Mouse (Mus musculus): ENCODE measurements around the gene Cep83. TPM values are rescaled to one million over a fixed set of nuclear protein-coding genes. Genes with fewer than 3 reads are reported as not detected.
"Not testable (repeated sequence)": the region's sequence is repeated elsewhere in the genome, so short reads cannot be mapped to it uniquely, and the experiment has no call there.

The Cep83 gene
- polyA plus RNA-seq (2012; rRNA removed) = 32.4 and 33.4 TPM in 2 replicates

GRCm38 (mm10) chr10:94688420-94689175 is at the start of gene Cep83:
Gene Cep83, plus strand, starts transcription at chr10:94688654.
- DNase-seq (ENCODE audit: extremely low spot score in 1 of 2, low spot score in 1 of 2) = peak; percentile 74 to 91

- DNase-seq (ENCODE audit: extremely low spot score in 1 of 2, low spot score in 1 of 2) = no peak
Observed at GRCm38 (mm10) chr10:94639281-94639680, 49.2 kb upstream of the Cep83 start.

- no peak for DNase-seq (ENCODE audit: extremely low spot score in 1 of 2, low spot score in 1 of 2)
Observed at GRCm38 (mm10) chr10:94640067-94640466, 48.4 kb upstream of the Cep83 start.

- no peak for DNase-seq (ENCODE audit: extremely low spot score in 1 of 2, low spot score in 1 of 2)
Observed at GRCm38 (mm10) chr10:94664036-94664435, 24.4 kb upstream of the Cep83 start.

GRCm38 (mm10) chr10:94664455-94664854 is 24.0 kb upstream of the Cep83 start:
- DNase-seq (ENCODE audit: extremely low spot score in 1 of 2, low spot score in 1 of 2) = no peak

- no peak for DNase-seq (ENCODE audit: extremely low spot score in 1 of 2, low spot score in 1 of 2)
Observed at GRCm38 (mm10) chr10:94668147-94668546, 20.3 kb upstream of the Cep83 start.

- DNase-seq (ENCODE audit: extremely low spot score in 1 of 2, low spot score in 1 of 2) = peak; percentile 24 to 66
Observed at GRCm38 (mm10) chr10:94687801-94688419, 544 bp upstream of the Cep83 start.

- DNase-seq (ENCODE audit: extremely low spot score in 1 of 2, low spot score in 1 of 2) = no peak
Observed at GRCm38 (mm10) chr10:94689176-94689510, 689 bp downstream of the Cep83 start.

- DNase-seq (ENCODE audit: extremely low spot score in 1 of 2, low spot score in 1 of 2) = no peak
Observed at GRCm38 (mm10) chr10:94690376-94690775, 1.9 kb downstream of the Cep83 start.

- no peak for DNase-seq (ENCODE audit: extremely low spot score in 1 of 2, low spot score in 1 of 2)
Observed at GRCm38 (mm10) chr10:94692163-94692562, 3.7 kb downstream of the Cep83 start.

GRCm38 (mm10) chr10:94705643-94706258 is 17.3 kb downstream of the Cep83 start:
- peak in 1 of 2 experiments; percentile 43 for DNase-seq (ENCODE audit: extremely low spot score in 1 of 2, low spot score in 1 of 2)

GRCm38 (mm10) chr10:94706695-94707094 is 18.2 kb downstream of the Cep83 start:
- no peak for DNase-seq (ENCODE audit: extremely low spot score in 1 of 2, low spot score in 1 of 2)

- peak in 1 of 2 experiments; percentile 18 for DNase-seq (ENCODE audit: extremely low spot score in 1 of 2, low spot score in 1 of 2)
Observed at GRCm38 (mm10) chr10:94709622-94710319, 21.3 kb downstream of the Cep83 start.

GRCm38 (mm10) chr10:94710320-94710695 is 21.9 kb downstream of the Cep83 start:
- DNase-seq (ENCODE audit: extremely low spot score in 1 of 2, low spot score in 1 of 2) = no peak

- DNase-seq (ENCODE audit: extremely low spot score in 1 of 2, low spot score in 1 of 2) = no peak
Observed at GRCm38 (mm10) chr10:94720300-94720699, 31.8 kb downstream of the Cep83 start.

GRCm38 (mm10) chr10:94728053-94728452 is 39.6 kb downstream of the Cep83 start:
- DNase-seq (ENCODE audit: extremely low spot score in 1 of 2, low spot score in 1 of 2) = not testable (repeated sequence)

- DNase-seq (ENCODE audit: extremely low spot score in 1 of 2, low spot score in 1 of 2) = no peak
Observed at GRCm38 (mm10) chr10:94730445-94730844, 42.0 kb downstream of the Cep83 start.

GRCm38 (mm10) chr10:94734829-94735228 is 46.4 kb downstream of the Cep83 start:
- DNase-seq (ENCODE audit: extremely low spot score in 1 of 2, low spot score in 1 of 2) = no peak

GRCm38 (mm10) chr10:94740221-94740620 is 51.8 kb downstream of the Cep83 start:
- no peak for DNase-seq (ENCODE audit: extremely low spot score in 1 of 2, low spot score in 1 of 2)

- no peak for DNase-seq (ENCODE audit: extremely low spot score in 1 of 2, low spot score in 1 of 2)
Observed at GRCm38 (mm10) chr10:94741459-94741858, 53.0 kb downstream of the Cep83 start.

GRCm38 (mm10) chr10:94747011-94747410 is 58.6 kb downstream of the Cep83 start:
- DNase-seq (ENCODE audit: extremely low spot score in 1 of 2, low spot score in 1 of 2) = no peak
